Mouse (Mus musculus) spleen, adult 2 months (tissue): Measurements from ENCODE around the gene Psors1c2. TPM values are rescaled to one million over a fixed set of nuclear protein-coding genes. Genes with fewer than 3 reads are reported as not detected.

Source experiments
- DNase-seq, 2 experiments: peaks; one replicate each; pipeline versions ENCODE4 v3.0.0 to v3.0.0-alpha.2; 2012 to 2021; ENCODE audit warnings: low spot score in 2 of 2, low read depth in 1 of 2
- H3K27ac ChIP-seq: fragments of 200-500 bp; 2 replicates; pipeline ENCODE4 v1.5.1; 2012; ENCODE audit warnings: low read length, inconsistent platforms; ENCODE audit not compliant: insufficient read depth
- H3K27me3 ChIP-seq: fragments of 200-500 bp; 2 replicates; pipeline ENCODE4 v1.6.1; 2012; ENCODE audit warnings: mild to moderate bottlenecking, moderate library complexity, low read length, inconsistent platforms; ENCODE audit not compliant: control insufficient read depth, insufficient read depth
- H3K36me3 ChIP-seq: fragments of 200-500 bp; 2 replicates; pipeline ENCODE4 v1.6.1; 2012; ENCODE audit warnings: mild to moderate bottlenecking, low read length, inconsistent platforms; ENCODE audit not compliant: control insufficient read depth, insufficient read depth
- H3K4me1 ChIP-seq: fragments of 200-500 bp; 2 replicates; pipeline ENCODE4 v1.6.1; 2011; ENCODE audit warnings: inconsistent platforms; ENCODE audit not compliant: control insufficient read depth, insufficient read depth, insufficient read length
- H3K4me3 ChIP-seq: fragments of 200-500 bp; 2 replicates; pipeline ENCODE4 v1.5.1; 2011; ENCODE audit warnings: mild to moderate bottlenecking, inconsistent platforms; ENCODE audit not compliant: insufficient read depth, insufficient read length; ENCODE audit errors: extremely low read depth
- CTCF ChIP-seq: fragments of 200-500 bp; IDR thresholded peaks from 2 replicates; pipeline ENCODE4 v1.5.1; 2011; ENCODE audit warnings: mild to moderate bottlenecking, inconsistent platforms; ENCODE audit not compliant: insufficient read depth, insufficient read length, insufficient replicate concordance; ENCODE audit errors: extremely low read depth
- POLR2A ChIP-seq: fragments of 200-500 bp; IDR thresholded peaks from 2 replicates; pipeline ENCODE4 v1.6.1; 2011; ENCODE audit warnings: low read depth, low read length, inconsistent platforms
- WGBS: fragments of 180-500 bp; shearing (Covaris S2); methylation state at CpG from one replicate; pipeline ENCODE4 v1.1.7; 2018; 5-methylcytosine and 5-hydroxymethylcytosine counted together
- polyA plus RNA-seq: library from polyadenylated mRNA; depleted of rRNA; stranded (reverse); fragments of >200 nt; gene quantifications from 2 replicates; pipeline ENCODE4 v1.2.3, GENCODE M21; 2012

Psors1c2 gene
- polyA plus RNA-seq, 1 experiment = 0.09 TPM

GRCm38 (mm10) chr17:35515911-35516640 is 16.9 kb upstream of the Psors1c2 start:
- no peak for DNase-seq
- Histone ChIP-seq H3K27me3 (no peaks in the 10 kb centered on the region), H3K27ac (no peak overlapping the region), H3K4me1 (no peaks in the 10 kb centered on the region; the same call in 1 of the 2 replicates), H3K4me3 (peak overlapping the region; percentile 63), H3K36me3 (no peaks in the 10 kb centered on the region)
- 25% methylated on average over 25 of the region's 25 CpGs for WGBS
- no peak for TF ChIP-seq CTCF
- TF ChIP-seq POLR2A = no peak

DNA sequence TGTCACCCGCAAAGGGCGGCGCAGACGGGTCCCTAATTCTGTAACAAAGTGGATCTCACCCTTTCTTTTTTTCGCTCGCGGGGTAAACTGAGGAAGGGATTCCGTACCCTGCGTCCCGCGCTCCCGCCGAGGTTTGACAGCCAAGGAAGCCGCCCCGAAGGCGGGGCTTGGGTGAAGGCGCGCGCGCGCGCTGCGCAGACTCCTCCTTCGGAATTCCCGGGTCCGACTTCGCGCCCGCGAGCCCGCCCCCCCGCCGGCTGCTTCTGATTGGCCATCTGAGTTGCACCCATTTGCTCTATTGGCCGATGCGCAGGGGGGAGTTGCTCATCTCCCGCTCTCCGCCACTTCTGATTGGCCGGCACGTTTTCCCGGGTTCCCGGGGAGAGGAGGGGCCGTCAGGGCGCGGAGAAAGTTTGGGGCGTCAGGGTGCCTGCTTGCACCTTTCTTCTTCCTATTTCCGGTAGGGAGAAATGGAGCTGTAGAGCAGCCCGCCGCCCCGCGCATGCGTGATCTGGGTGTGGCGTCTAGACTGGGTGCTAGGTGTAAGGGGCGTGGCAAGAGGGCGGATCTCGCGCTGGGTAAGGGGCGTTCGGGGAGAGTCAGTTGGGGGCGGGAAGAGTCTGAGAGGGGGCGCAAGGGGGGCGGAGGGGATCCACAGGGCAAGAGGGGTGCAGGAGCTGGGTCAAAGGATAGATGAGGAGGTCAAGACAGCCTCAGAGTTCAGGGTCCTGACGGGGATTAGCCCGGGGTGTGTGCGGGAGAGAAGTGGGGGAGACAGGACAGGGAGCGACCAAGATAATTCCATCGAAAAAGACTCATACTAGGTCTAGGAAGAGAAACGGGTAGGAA is 16.1 kb upstream of the Psors1c2 start, which contains the start of the genes Tcf19 and Cchcr1:
TSS of gene Tcf19 (minus strand) at position 173 of the 849 bp plus-strand sequence.
TSS of gene Cchcr1 (plus strand) at position 449 of the 849 bp plus-strand sequence.
- no peaks in the 10 kb centered on the region for H3K36me3 ChIP-seq
- H3K27me3 ChIP-seq = no peaks in the 10 kb centered on the region
- H3K4me3 ChIP-seq = peak within 1 kb of the TSS; percentile 67
- H3K4me1 ChIP-seq = no peaks in the 10 kb centered on the region; the same call in 1 of the 2 replicates
- DNase-seq = peak; percentile 71 to 93
- TF ChIP-seq CTCF (no peak), POLR2A (no peak)
- H3K27ac ChIP-seq = no peak within 1 kb of the TSS
- under 1% methylated on average over 66 of the region's 67 CpGs for WGBS

- H3K27ac ChIP-seq = no peak overlapping the region
- H3K27me3 ChIP-seq = no peaks in the 10 kb centered on the region
- TF ChIP-seq CTCF = no peak
- DNase-seq = no peak
- H3K4me1 ChIP-seq = no peaks in the 10 kb centered on the region; the same call in 1 of the 2 replicates
- no peaks in the 10 kb centered on the region for H3K36me3 ChIP-seq
- 23% methylated on average over 12 of the region's 12 CpGs for WGBS
- peak overlapping the region; percentile 67; the same call in 1 of the 2 replicates for H3K4me3 ChIP-seq
Observed at GRCm38 (mm10) chr17:35517526-35517925, 15.5 kb upstream of the Psors1c2 start.

- WGBS = 89% methylated on average over 9 of the region's 9 CpGs
- no peak for TF ChIP-seq POLR2A
- TF ChIP-seq CTCF = no peak
- H3K27ac ChIP-seq = no peak overlapping the region
- H3K36me3 ChIP-seq = peaks cover 2% of the 10 kb centered on the region; the same call in 1 of the 2 replicates
- H3K4me1 ChIP-seq = no peaks in the 10 kb centered on the region
- H3K27me3 ChIP-seq = no peaks in the 10 kb centered on the region
- H3K4me3 ChIP-seq = no peak overlapping the region
- DNase-seq = no peak
Observed at GRCm38 (mm10) chr17:35524354-35524753, 8.6 kb upstream of the Psors1c2 start.

GRCm38 (mm10) chr17:35526644-35527043 is 6.4 kb upstream of the Psors1c2 start:
- 50% methylated on average over 8 of the region's 8 CpGs for WGBS
- no peaks in the 10 kb centered on the region for H3K27me3 ChIP-seq
- H3K36me3 ChIP-seq = peaks cover 2% of the 10 kb centered on the region; the same call in 1 of the 2 replicates
- DNase-seq = no peak
- H3K4me1 ChIP-seq = no peaks in the 10 kb centered on the region
- TF ChIP-seq POLR2A = no peak
- no peak for TF ChIP-seq CTCF
- H3K4me3 ChIP-seq = no peak overlapping the region
- H3K27ac ChIP-seq = no peak overlapping the region

- peaks cover 2% of the 10 kb centered on the region; the same call in 1 of the 2 replicates for H3K36me3 ChIP-seq
- H3K27ac ChIP-seq = no peak overlapping the region
- 17% methylated on average over 3 of the region's 3 CpGs for WGBS
- DNase-seq = no peak
- no peak overlapping the region for H3K4me3 ChIP-seq
- no peak for TF ChIP-seq CTCF
- TF ChIP-seq POLR2A = no peak
- no peaks in the 10 kb centered on the region for H3K4me1 ChIP-seq
- 0 out of 2 replicates have a peak, but pooled peaks cover under 1% of the 10 kb centered on the region for H3K27me3 ChIP-seq
Observed at GRCm38 (mm10) chr17:35532360-35532759, 641 bp upstream of the Psors1c2 start.
